Comparison of ENCODE assay signal across 16 mouse cellular contexts in genomic region chrX:104573946-104574345, GRCm38 (mm10).
"Had no signal": no experiment of that assay in that cellular context is flagged by ENCODE, and none has a peak within 500 bp of the region (broad histone marks: within the 10 kb centered on the region; RNA-seq: fewer than 3 reads in every experiment).

No protein-coding gene starts in this region.

- H3K9ac ChIP-seq: intestine, embryonic 15.5 days; limb, embryonic 12.5 days; limb, embryonic 15.5 days; liver, embryonic 13.5 days; midbrain, embryonic 12.5 days; stomach, embryonic 15.5 days had no signal

- H3K4me2 ChIP-seq: intestine, embryonic 15.5 days; limb, embryonic 12.5 days; limb, embryonic 15.5 days; liver, embryonic 13.5 days; midbrain, embryonic 12.5 days; stomach, embryonic 15.5 days had no signal

- H3K4me3 ChIP-seq: intestine, embryonic 15.5 days; limb, embryonic 12.5 days; limb, embryonic 15.5 days; liver, embryonic 13.5 days; midbrain, embryonic 12.5 days; stomach, embryonic 15.5 days had no signal

- H3K36me3 ChIP-seq: intestine, embryonic 15.5 days; limb, embryonic 12.5 days; limb, embryonic 15.5 days; liver, embryonic 13.5 days; midbrain, embryonic 12.5 days; stomach, embryonic 15.5 days had no signal

- H3K9me3 ChIP-seq: intestine, embryonic 15.5 days; limb, embryonic 12.5 days; limb, embryonic 15.5 days; liver, embryonic 13.5 days; midbrain, embryonic 12.5 days; stomach, embryonic 15.5 days had no signal

- H3K4me1 ChIP-seq: intestine, embryonic 15.5 days; limb, embryonic 12.5 days; limb, embryonic 15.5 days; liver, embryonic 13.5 days; midbrain, embryonic 12.5 days; stomach, embryonic 15.5 days had no signal

- ATAC-seq: intestine, embryonic 15.5 days had no signal

- H3K27me3 ChIP-seq: intestine, embryonic 15.5 days; limb, embryonic 15.5 days; stomach, embryonic 15.5 days had no signal

- H3K27ac ChIP-seq: intestine, embryonic 15.5 days; limb, embryonic 12.5 days; limb, embryonic 15.5 days; liver, embryonic 13.5 days; macrophage; midbrain, embryonic 12.5 days; stomach, embryonic 15.5 days had no signal

- DNase-seq: kidney, adult 11 months; kidney, adult 8-10 months; kidney, postnatal 14 days; kidney, postnatal 4 days; left cerebral cortex, postnatal 4 days; liver, embryonic 13.5 days; lung, adult 2 months; right cerebral cortex, postnatal 4 days; spleen, adult 18-20 months; thymus, postnatal 25 days had no signal
